Mouse (Mus musculus): ENCODE results near the gene St7. TPM values are rescaled to one million over a fixed set of nuclear protein-coding genes. Genes with fewer than 3 reads are reported as not detected.

Gene St7
- polyA plus RNA-seq, 1 experiment = 14.3 TPM

- TF ChIP-seq CTCF (conservative IDR thresholded peaks at IDR 0.05; ENCODE audit: insufficient read depth, insufficient read length, low read depth, low read length) (no peak), POLR2A (IDR thresholded peaks at IDR 0.05; ENCODE audit: low read depth, low read length) (no peak)
- DNase-seq = no peak
- Histone ChIP-seq H3K27ac (ENCODE audit: insufficient read depth, low read depth, low read length) (no peak overlapping the region), H3K27me3 (replicated peaks; ENCODE audit: control insufficient read depth, insufficient read depth, low read length) (no peaks in the 10 kb centered on the region), H3K4me3 (ENCODE audit: insufficient read depth, low read depth, low read length) (no peak overlapping the region), H3K4me1 (ENCODE audit: control insufficient read depth, insufficient read depth, low read length) (peaks cover 3% of the 10 kb centered on the region; the same call in 1 of the 2 replicates), H3K36me3 (ENCODE audit: control insufficient read depth, insufficient read depth, low read length) (no peaks in the 10 kb centered on the region)
- whole genome bisulfite sequencing = 73% methylated on average over 1 of the region's 1 CpGs
Measured at GRCm38 (mm10) chr6:17790251-17790650, 97.5 kb downstream of the St7 start.

GRCm38 (mm10) chr6:17793471-17793870, 100.7 kb downstream of the St7 start:
- no peak for TF ChIP-seq POLR2A (IDR thresholded peaks at IDR 0.05; ENCODE audit: low read depth, low read length)
- no peak for TF ChIP-seq CTCF (conservative IDR thresholded peaks at IDR 0.05; ENCODE audit: insufficient read depth, insufficient read length, low read depth, low read length)
- no peak overlapping the region for H3K4me3 ChIP-seq (ENCODE audit: insufficient read depth, low read depth, low read length)
- DNase-seq = peak; percentile 42
- no peaks in the 10 kb centered on the region for H3K36me3 ChIP-seq (ENCODE audit: control insufficient read depth, insufficient read depth, low read length)
- WGBS = 73% methylated on average over 3 of the region's 3 CpGs
- H3K4me1 ChIP-seq (ENCODE audit: control insufficient read depth, insufficient read depth, low read length) = peaks cover 3% of the 10 kb centered on the region; the same call in 1 of the 2 replicates
- H3K27ac ChIP-seq (ENCODE audit: insufficient read depth, low read depth, low read length) = no peak overlapping the region
- H3K27me3 ChIP-seq (replicated peaks; ENCODE audit: control insufficient read depth, insufficient read depth, low read length) = no peaks in the 10 kb centered on the region

GRCm38 (mm10) chr6:17797271-17797713, 104.6 kb downstream of the St7 start:
- 91% methylated on average over 5 of the region's 5 CpGs for WGBS
- no peak overlapping the region for H3K27ac ChIP-seq (ENCODE audit: insufficient read depth, low read depth, low read length)

GRCm38 (mm10) chr6:17800694-17801093, 108.0 kb downstream of the St7 start:
- DNase-seq = no peak
- no peaks in the 10 kb centered on the region for H3K36me3 ChIP-seq (ENCODE audit: control insufficient read depth, insufficient read depth, low read length)
- no peaks in the 10 kb centered on the region for H3K4me1 ChIP-seq (ENCODE audit: control insufficient read depth, insufficient read depth, low read length)
- no peak overlapping the region for H3K27ac ChIP-seq (ENCODE audit: insufficient read depth, low read depth, low read length)
- WGBS = 77% methylated on average over 5 of the region's 5 CpGs
- TF ChIP-seq POLR2A (IDR thresholded peaks at IDR 0.05; ENCODE audit: low read depth, low read length) = no peak
- TF ChIP-seq CTCF (conservative IDR thresholded peaks at IDR 0.05; ENCODE audit: insufficient read depth, insufficient read length, low read depth, low read length) = no peak
- no peaks in the 10 kb centered on the region for H3K27me3 ChIP-seq (replicated peaks; ENCODE audit: control insufficient read depth, insufficient read depth, low read length)
- no peak overlapping the region for H3K4me3 ChIP-seq (ENCODE audit: insufficient read depth, low read depth, low read length)

More at GRCm38 (mm10) chr6:17797271-17797713, 104.6 kb downstream of the St7 start:
- no peaks in the 10 kb centered on the region for H3K36me3 ChIP-seq (ENCODE audit: control insufficient read depth, insufficient read depth, low read length)
- H3K27me3 ChIP-seq (replicated peaks; ENCODE audit: control insufficient read depth, insufficient read depth, low read length) = no peaks in the 10 kb centered on the region
- no peak for DNase-seq
- H3K4me3 ChIP-seq (ENCODE audit: insufficient read depth, low read depth, low read length) = no peak overlapping the region
- H3K4me1 ChIP-seq (ENCODE audit: control insufficient read depth, insufficient read depth, low read length) = no peaks in the 10 kb centered on the region
- TF ChIP-seq CTCF (conservative IDR thresholded peaks at IDR 0.05; ENCODE audit: insufficient read depth, insufficient read length, low read depth, low read length) (no peak), POLR2A (IDR thresholded peaks at IDR 0.05; ENCODE audit: low read depth, low read length) (no peak)

- no peaks in the 10 kb centered on the region for H3K27me3 ChIP-seq (replicated peaks; ENCODE audit: control insufficient read depth, insufficient read depth, low read length)
- H3K36me3 ChIP-seq (ENCODE audit: control insufficient read depth, insufficient read depth, low read length) = no peaks in the 10 kb centered on the region
- 76% methylated on average over 3 of the region's 3 CpGs for WGBS
- no peak for DNase-seq
- no peak overlapping the region for H3K27ac ChIP-seq (ENCODE audit: insufficient read depth, low read depth, low read length)
- no peak overlapping the region for H3K4me3 ChIP-seq (ENCODE audit: insufficient read depth, low read depth, low read length)
- TF ChIP-seq CTCF (conservative IDR thresholded peaks at IDR 0.05; ENCODE audit: insufficient read depth, insufficient read length, low read depth, low read length) = no peak
- TF ChIP-seq POLR2A (IDR thresholded peaks at IDR 0.05; ENCODE audit: low read depth, low read length) = no peak
- no peaks in the 10 kb centered on the region for H3K4me1 ChIP-seq (ENCODE audit: control insufficient read depth, insufficient read depth, low read length)
Measured at GRCm38 (mm10) chr6:17804468-17804867, 111.7 kb downstream of the St7 start.

- 35% methylated on average over 4 of the region's 4 CpGs for WGBS
- H3K27ac ChIP-seq (ENCODE audit: insufficient read depth, low read depth, low read length) = no peak overlapping the region
- no peaks in the 10 kb centered on the region for H3K27me3 ChIP-seq (replicated peaks; ENCODE audit: control insufficient read depth, insufficient read depth, low read length)
- H3K4me1 ChIP-seq (ENCODE audit: control insufficient read depth, insufficient read depth, low read length) = peaks cover 2% of the 10 kb centered on the region; the same call in 1 of the 2 replicates
- TF ChIP-seq POLR2A (IDR thresholded peaks at IDR 0.05; ENCODE audit: low read depth, low read length) = no peak
- TF ChIP-seq CTCF (conservative IDR thresholded peaks at IDR 0.05; ENCODE audit: insufficient read depth, insufficient read length, low read depth, low read length) = no peak
- no peaks in the 10 kb centered on the region for H3K36me3 ChIP-seq (ENCODE audit: control insufficient read depth, insufficient read depth, low read length)
- H3K4me3 ChIP-seq (ENCODE audit: insufficient read depth, low read depth, low read length) = no peak overlapping the region
- no peak for DNase-seq
Measured at GRCm38 (mm10) chr6:17806569-17806968, 113.8 kb downstream of the St7 start.

GRCm38 (mm10) chr6:17811063-17811462, 118.3 kb downstream of the St7 start:
- WGBS = 38% methylated on average over 2 of the region's 2 CpGs

More at GRCm38 (mm10) chr6:17811063-17811462, 118.3 kb downstream of the St7 start:
- Histone ChIP-seq H3K4me3 (ENCODE audit: insufficient read depth, low read depth, low read length) (no peak overlapping the region), H3K27ac (ENCODE audit: insufficient read depth, low read depth, low read length) (no peak overlapping the region; the same call in 1 of the 2 replicates), H3K4me1 (ENCODE audit: control insufficient read depth, insufficient read depth, low read length) (peaks cover 2% of the 10 kb centered on the region; the same call in 1 of the 2 replicates), H3K36me3 (ENCODE audit: control insufficient read depth, insufficient read depth, low read length) (no peaks in the 10 kb centered on the region), H3K27me3 (replicated peaks; ENCODE audit: control insufficient read depth, insufficient read depth, low read length) (no peaks in the 10 kb centered on the region)
- TF ChIP-seq POLR2A (IDR thresholded peaks at IDR 0.05; ENCODE audit: low read depth, low read length) (no peak), CTCF (conservative IDR thresholded peaks at IDR 0.05; ENCODE audit: insufficient read depth, insufficient read length, low read depth, low read length) (no peak)
- peak; percentile 8 for DNase-seq

Measured in kidney, adult 2 months (tissue).